Mouse (Mus musculus) thymus, postnatal 4 days (tissue): ENCODE measurements around the gene Olfr830.
"Not testable (repeated sequence)": the region's sequence is repeated elsewhere in the genome, so short reads cannot be mapped to it uniquely, and the experiment has no call there.

Experiments
- DNase-seq: peaks from one replicate; pipeline ENCODE4 v3.0.0; 2021

The Olfr830 gene

DNA sequence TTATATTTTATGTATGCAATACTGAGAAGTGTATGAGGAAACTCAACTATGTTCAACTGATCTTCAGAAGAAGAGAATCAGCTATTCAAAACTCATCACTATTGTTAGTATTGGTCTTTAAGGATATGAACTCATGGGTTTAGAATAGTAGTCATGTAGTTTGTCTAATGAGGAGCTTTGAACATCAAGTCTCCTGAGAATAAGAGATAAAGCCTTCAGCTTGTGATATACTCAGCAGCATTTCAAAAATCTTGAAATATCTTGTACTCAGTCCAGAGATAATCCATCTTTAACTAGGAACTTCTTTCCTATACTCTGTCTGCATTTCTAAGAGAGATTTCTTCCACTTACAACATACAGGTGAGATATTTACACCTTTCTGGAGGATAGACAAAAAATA, at the start of gene Olfr830:
TSS of gene Olfr830 (plus strand) at position 301 of the 400 bp plus-strand sequence.
- no peak for DNase-seq

GRCm38 (mm10) chr9:18854633-18855032, 19.9 kb upstream of the Olfr830 start, which contains the start of gene Olfr829:
TSS of gene Olfr829 (plus strand) at chr9:18854933.
- DNase-seq: no peak

GRCm38 (mm10) chr9:18907699-18908098, 33.2 kb downstream of the Olfr830 start:
- not testable (repeated sequence) for DNase-seq

DNA sequence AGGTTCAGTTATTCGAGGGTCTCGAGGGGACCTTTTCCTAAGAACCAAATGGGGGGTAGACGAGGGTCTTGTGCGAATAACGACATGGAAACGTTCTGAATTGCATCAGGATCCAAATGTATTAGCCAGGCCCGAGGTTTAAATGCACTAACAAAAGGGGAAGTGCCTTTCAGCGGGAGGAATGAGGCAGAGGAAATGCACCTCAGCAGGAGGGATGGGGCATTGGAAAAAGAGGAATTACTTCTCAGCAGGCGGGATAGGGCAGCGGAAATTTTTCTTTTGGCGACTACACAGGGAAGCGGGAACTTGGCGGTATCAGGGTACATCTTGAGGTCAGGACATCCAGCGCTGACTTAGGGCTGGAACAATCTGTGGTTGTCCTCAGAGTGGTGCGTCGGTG, 53.4 kb downstream of the Olfr830 start:
- DNase-seq: not testable (repeated sequence)
